Mouse (Mus musculus): ENCODE measurements at regions not wholly inside any gene's neighbourhood (a gene's known extent, or its start where the extent isn't known, plus 50 kb on each side); places are given as distances from the start of the nearest gene placed in this dataset.

- DNase-seq (ENCODE audit: low spot score in 2 of 2) = peak in 1 of 2 experiments; percentile 37
Measured at GRCm38 (mm10) chr4:62889708-62890107, 75.7 kb upstream of the Zfp618 start.

GRCm38 (mm10) chr4:62890588-62891580 lies 74.5 kb upstream of the Zfp618 start:
- DNase-seq (ENCODE audit: low spot score in 2 of 2) = no peak

GRCm38 (mm10) chr4:62912891-62913290 lies 52.5 kb upstream of the Zfp618 start:
- DNase-seq (ENCODE audit: low spot score in 2 of 2) = no peak

Measured in right cerebral cortex, adult 2 months (tissue).